Mouse (Mus musculus): ENCODE results near the gene Nxpe2.

The Nxpe2 gene

DNA sequence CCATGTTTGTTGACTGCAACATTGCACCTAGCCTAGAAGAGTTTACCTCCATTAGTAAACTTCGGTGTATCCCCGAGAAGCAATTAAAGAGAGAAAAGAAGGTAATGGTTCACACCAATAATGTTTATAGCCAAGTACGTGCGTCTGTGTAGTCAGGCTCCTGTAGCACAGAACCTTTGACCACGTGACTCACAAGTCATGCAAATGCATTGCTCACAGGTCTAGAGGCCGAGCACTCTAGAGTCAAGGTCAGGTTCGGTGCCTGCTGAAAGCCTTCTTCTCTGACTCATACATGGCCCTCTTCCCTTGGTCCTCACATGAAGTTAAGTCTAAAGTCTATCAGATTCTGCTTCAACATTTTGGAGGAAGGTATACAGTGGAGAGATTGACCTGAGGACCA, 54.3 kb downstream of the Nxpe2 start:
- DNase-seq (ENCODE audit: low spot score in 2 of 2) = no peak

DNA sequence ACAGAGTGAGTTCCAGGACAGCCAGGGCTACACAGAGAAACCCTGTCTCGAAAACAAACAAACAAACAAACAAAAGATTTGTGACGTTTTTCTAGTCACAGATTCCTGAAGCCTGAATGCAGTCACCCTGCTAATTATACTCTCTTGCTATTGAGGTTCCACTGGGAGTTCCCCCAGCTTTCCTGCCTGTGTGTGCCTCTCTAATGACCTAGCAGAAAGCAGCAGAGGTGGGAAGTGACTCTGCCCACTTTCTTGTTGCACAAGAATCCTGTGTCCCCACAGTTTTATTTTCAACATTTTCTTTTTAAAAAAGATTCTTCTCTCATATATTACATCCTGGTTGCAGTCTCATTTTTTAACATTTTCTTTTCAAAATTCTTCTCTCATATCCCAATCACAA, 58.5 kb downstream of the Nxpe2 start:
- DNase-seq (ENCODE audit: low spot score in 2 of 2) = no peak

DNA sequence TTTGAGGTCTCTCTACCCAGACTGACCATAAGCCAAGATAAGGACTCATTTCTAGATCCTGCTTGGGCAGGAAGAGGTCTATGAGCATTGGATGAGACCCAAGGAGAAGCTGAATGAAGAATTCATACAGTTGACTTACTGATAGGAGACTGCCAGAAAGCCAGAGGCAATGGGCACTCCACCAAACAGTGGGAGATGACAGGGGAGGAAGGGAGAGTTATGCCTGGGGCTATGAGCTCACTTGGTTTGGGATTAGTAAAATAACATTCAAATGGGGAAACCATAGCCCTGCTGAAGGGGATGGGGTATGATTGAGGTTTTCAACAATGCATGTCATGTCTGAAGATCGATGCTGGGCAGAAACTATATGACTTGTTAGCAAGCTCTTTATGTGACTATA, 63.0 kb downstream of the Nxpe2 start:
- no peak for DNase-seq (ENCODE audit: low spot score in 2 of 2)

DNA sequence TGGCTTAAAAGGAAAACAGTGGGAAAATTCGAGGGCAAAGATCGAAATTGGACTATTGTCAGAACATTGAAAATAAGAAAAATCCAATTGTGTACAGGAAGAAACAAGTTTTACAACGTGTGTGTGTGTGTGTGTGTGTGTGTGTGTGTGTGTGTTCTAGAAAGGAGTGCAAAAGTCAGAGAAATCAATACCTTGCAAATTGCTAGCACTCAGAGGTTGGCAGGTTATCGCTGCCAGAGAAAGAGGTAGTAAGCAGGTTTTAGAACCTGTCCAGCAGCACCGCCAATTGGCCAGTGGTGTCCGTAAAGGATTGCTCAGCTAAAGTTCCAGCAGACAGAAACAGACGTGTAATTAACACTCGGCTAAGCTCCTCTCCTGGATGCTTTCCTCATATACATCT, 69.0 kb downstream of the Nxpe2 start:
- DNase-seq (ENCODE audit: low spot score in 2 of 2) = no peak

DNA sequence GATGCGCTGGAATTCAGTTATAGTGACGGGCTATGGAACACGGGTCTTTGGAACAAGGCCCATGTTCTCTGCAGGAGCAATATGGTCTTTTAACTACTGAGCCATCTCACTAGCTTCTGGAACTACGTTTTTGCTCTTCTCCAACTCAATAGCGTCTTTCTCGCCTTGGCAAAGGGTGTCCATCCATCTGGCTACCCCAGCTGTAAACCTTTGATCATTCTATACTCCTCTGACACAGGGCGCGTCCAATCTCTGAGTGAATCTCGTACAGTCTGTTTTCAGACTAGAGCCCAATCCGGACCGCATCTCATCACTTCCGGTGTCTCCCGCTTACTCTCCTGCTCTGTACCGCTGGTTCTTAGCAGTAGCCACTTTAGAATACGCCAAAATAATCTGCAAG, 76.4 kb downstream of the Nxpe2 start:
- no peak for DNase-seq (ENCODE audit: low spot score in 2 of 2)
